Mouse (Mus musculus) stomach, adult 2 months (tissue): ENCODE results near the gene Spin2g. TPM values are rescaled to one million over a fixed set of nuclear protein-coding genes. Genes with fewer than 3 reads are reported as not detected.

ENCODE experiments used
- polyA plus RNA-seq: library from polyadenylated mRNA; depleted of rRNA; stranded (reverse); fragments of >200 nt; gene quantifications from 2 replicates; pipeline ENCODE4 v1.2.3, GENCODE M21; 2012; rRNA removed

Gene Spin2g
- polyA plus RNA-seq, result not detected in 2 replicates

DNA sequence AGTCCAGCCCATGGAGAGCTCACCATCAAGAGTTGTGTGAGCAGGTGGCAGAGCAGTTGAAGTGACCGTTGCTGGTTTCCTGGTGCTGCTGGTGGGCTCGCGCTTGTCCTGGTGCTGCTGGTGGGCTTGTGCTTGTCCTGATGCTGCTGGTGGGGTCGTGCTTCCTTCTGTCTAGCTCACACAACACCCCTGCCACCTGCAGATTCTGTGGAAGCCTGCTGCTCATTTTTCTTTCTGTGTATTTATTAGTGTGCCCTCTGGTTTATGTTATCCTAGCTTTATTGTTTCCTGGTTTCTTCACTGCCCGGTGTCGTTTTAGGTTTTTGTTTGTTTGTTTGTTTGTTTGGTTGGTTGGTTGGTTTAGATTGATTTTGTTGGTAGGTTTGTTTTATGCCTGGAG, at the start of gene Spin2g:
TSS of gene Spin2g (minus strand) at position 101 of the 400 bp plus-strand sequence.

Other genes with a start within 250 kb of the Spin2g start
- not detected in 2 replicates for gene Btbd35f9, start 77.2 kb downstream of the Spin2g start, polyA plus RNA-seq
- not detected in 2 replicates for gene Btbd35f8, start 211.8 kb upstream of the Spin2g start, polyA plus RNA-seq